Mouse (Mus musculus) E14TG2a.4 (cell line): ENCODE results near the gene Atxn7.

Experiments
- CTCF ChIP-seq: conservative IDR thresholded peaks from 2 replicates; pipeline ENCODE4 v1.5.1; 2014; ENCODE audit warnings: low read length
- NANOG ChIP-seq: IDR thresholded peaks from 2 replicates; pipeline ENCODE4 v1.6.1; 2014; ENCODE audit warnings: borderline replicate concordance, low read length, mixed read lengths

- TF ChIP-seq NANOG (no peak), CTCF (no peak)
These were observed 10.5 kb downstream of the Atxn7 start for GRCm38 (mm10) chr14:13971644-13972234.
